Mouse (Mus musculus) lung, adult 2 months (tissue): Measurements from ENCODE around the gene Fig4.

Experiments
- CTCF ChIP-seq: fragments of 200-500 bp; IDR thresholded peaks from 2 replicates; pipeline ENCODE4 v1.5.1; 2011; ENCODE audit warnings: mild to moderate bottlenecking, low read length, control low read depth; ENCODE audit not compliant: insufficient read depth
- POLR2A ChIP-seq: fragments of 200-500 bp; IDR thresholded peaks from 2 replicates; pipeline ENCODE4 v1.6.1; 2011; ENCODE audit warnings: low read depth, mild to moderate bottlenecking, control low read depth, low read length, borderline replicate concordance; ENCODE audit errors: extremely low read depth

- no peak for TF ChIP-seq CTCF
- TF ChIP-seq POLR2A, result no peak
Observed at GRCm38 (mm10) chr10:41288074-41288473, 15.0 kb downstream of the Fig4 start.
